Mouse (Mus musculus): ENCODE data around the gene Nus1. TPM values are rescaled to one million over a fixed set of nuclear protein-coding genes. Genes with fewer than 3 reads are reported as not detected.

The Nus1 gene
- polyA plus RNA-seq (2016; fragmentation: Nextera tagmentation; extraction: Ambion mirVana) = 17.0 and 17.2 TPM in 2 replicates

- no peaks in the 10 kb centered on the region for H3K36me3 ChIP-seq
- peak within 1 kb of the TSS; percentile 72 for H3K27ac ChIP-seq
- H3K4me2 ChIP-seq (replicated peaks) = peak within 1 kb of the TSS; percentile 60
- under 1% methylated on average over 79 of the region's 79 CpGs for WGBS
- H3K4me3 ChIP-seq = peak within 1 kb of the TSS; percentile 84
- peaks cover 11% of the 10 kb centered on the region for H3K4me1 ChIP-seq
- no peaks in the 10 kb centered on the region for H3K9me3 ChIP-seq
- H3K27me3 ChIP-seq (replicated peaks) = no peaks in the 10 kb centered on the region
- peak; percentile 98 for ATAC-seq (ENCODE audit: low FRiP score, low read depth)
- H3K9ac ChIP-seq = peak within 1 kb of the TSS; percentile 87
These were observed at the start of gene Nus1 for GRCm38 (mm10) chr10:52417299-52417997. TSS of gene Nus1 (plus strand) at chr10:52417547.

DNA sequence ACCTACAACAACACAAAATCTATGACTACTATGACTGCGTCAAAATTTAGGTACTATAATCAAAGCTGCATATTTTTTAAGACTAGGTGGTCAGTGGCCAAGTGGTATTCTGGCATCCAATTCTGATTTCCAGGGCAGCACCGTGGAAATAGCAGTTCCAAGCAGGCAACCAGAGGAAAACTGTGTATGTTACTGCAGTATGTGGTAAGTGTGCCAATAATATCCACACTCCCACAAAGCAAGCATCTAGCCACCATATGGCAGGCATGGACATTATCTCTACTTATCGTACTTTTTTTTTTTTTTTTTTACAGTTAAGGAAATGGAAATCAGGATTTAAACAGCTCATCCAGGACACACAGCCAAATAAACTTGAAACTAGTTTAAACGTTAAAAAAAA lies 49.0 kb upstream of the Nus1 start:
- no peaks in the 10 kb centered on the region for H3K36me3 ChIP-seq
- no peaks in the 10 kb centered on the region for H3K9me3 ChIP-seq
- H3K4me1 ChIP-seq = no peaks in the 10 kb centered on the region
- H3K27me3 ChIP-seq (replicated peaks) = no peaks in the 10 kb centered on the region
- no peak overlapping the region for H3K4me3 ChIP-seq
- WGBS = 92% methylated on average over 4 of the region's 4 CpGs
- no peak overlapping the region for H3K27ac ChIP-seq
- H3K4me2 ChIP-seq (replicated peaks) = no peak overlapping the region
- no peak overlapping the region for H3K9ac ChIP-seq
- no peak for ATAC-seq (ENCODE audit: low FRiP score, low read depth)

- ATAC-seq (ENCODE audit: low FRiP score, low read depth) = no peak
- WGBS = 80% methylated on average over 4 of the region's 4 CpGs
- no peak overlapping the region for H3K9ac ChIP-seq
- no peaks in the 10 kb centered on the region for H3K4me1 ChIP-seq
- H3K4me3 ChIP-seq = no peak overlapping the region
- no peaks in the 10 kb centered on the region for H3K9me3 ChIP-seq
- H3K36me3 ChIP-seq = no peaks in the 10 kb centered on the region
- no peaks in the 10 kb centered on the region for H3K27me3 ChIP-seq (replicated peaks)
- no peak overlapping the region for H3K27ac ChIP-seq
- H3K4me2 ChIP-seq (replicated peaks) = no peak overlapping the region
These were observed 43.5 kb upstream of the Nus1 start for GRCm38 (mm10) chr10:52373834-52374233.

GRCm38 (mm10) chr10:52374651-52375050 lies 42.7 kb upstream of the Nus1 start:
- no peak for ATAC-seq (ENCODE audit: low FRiP score, low read depth)
- H3K4me2 ChIP-seq (replicated peaks) = no peak overlapping the region
- H3K4me1 ChIP-seq = peaks cover 5% of the 10 kb centered on the region; the same call in 1 of the 2 replicates
- no peaks in the 10 kb centered on the region for H3K36me3 ChIP-seq
- H3K27ac ChIP-seq = no peak overlapping the region
- H3K9ac ChIP-seq = no peak overlapping the region
- no peaks in the 10 kb centered on the region for H3K27me3 ChIP-seq (replicated peaks)
- no peaks in the 10 kb centered on the region for H3K9me3 ChIP-seq
- H3K4me3 ChIP-seq = no peak overlapping the region

GRCm38 (mm10) chr10:52376422-52376821 lies 40.9 kb upstream of the Nus1 start:
- 96% methylated on average over 2 of the region's 2 CpGs for WGBS

DNA sequence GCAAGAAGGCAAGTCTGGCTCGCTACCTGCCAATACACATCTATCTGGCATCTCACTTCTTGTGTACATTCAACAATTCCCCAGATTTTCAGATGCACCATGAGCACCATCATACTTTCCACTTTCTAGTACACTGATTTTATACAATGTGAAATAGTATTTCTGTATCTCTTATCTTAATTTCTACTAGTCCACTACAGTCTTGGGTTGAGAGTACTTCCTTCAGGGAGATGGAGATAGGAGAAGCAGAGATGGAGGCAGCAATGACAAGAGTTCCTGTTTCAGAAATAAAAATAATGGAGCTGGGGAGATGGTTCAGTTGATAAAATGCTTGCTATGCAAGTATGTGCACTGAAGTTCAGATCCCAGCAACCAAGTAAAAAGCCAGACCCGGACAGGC lies 39.5 kb upstream of the Nus1 start:
- ATAC-seq (ENCODE audit: low FRiP score, low read depth) = no peak
- Histone ChIP-seq H3K9ac (no peak overlapping the region), H3K4me2 (replicated peaks) (no peak overlapping the region), H3K27ac (no peak overlapping the region), H3K4me3 (no peak overlapping the region), H3K4me1 (peaks cover 8% of the 10 kb centered on the region), H3K36me3 (no peaks in the 10 kb centered on the region), H3K9me3 (no peaks in the 10 kb centered on the region), H3K27me3 (replicated peaks) (no peaks in the 10 kb centered on the region)
- 98% methylated on average over 2 of the region's 2 CpGs for WGBS

More at GRCm38 (mm10) chr10:52376422-52376821, 40.9 kb upstream of the Nus1 start:
- Histone ChIP-seq H3K36me3 (no peaks in the 10 kb centered on the region), H3K4me2 (replicated peaks) (no peak overlapping the region), H3K4me1 (peaks cover 5% of the 10 kb centered on the region; the same call in 1 of the 2 replicates), H3K9ac (no peak overlapping the region), H3K4me3 (no peak overlapping the region), H3K9me3 (no peaks in the 10 kb centered on the region), H3K27me3 (replicated peaks) (no peaks in the 10 kb centered on the region), H3K27ac (no peak overlapping the region)
- ATAC-seq (ENCODE audit: low FRiP score, low read depth) = no peak

GRCm38 (mm10) chr10:52381321-52381801 lies 36.0 kb upstream of the Nus1 start:
- Histone ChIP-seq H3K36me3 (no peaks in the 10 kb centered on the region), H3K27ac (peak overlapping the region; percentile 91), H3K4me3 (peak overlapping the region; percentile 90), H3K9ac (peak overlapping the region; percentile 89), H3K4me2 (replicated peaks) (peak overlapping the region; percentile 71), H3K27me3 (replicated peaks) (no peaks in the 10 kb centered on the region), H3K9me3 (no peaks in the 10 kb centered on the region), H3K4me1 (peaks cover 10% of the 10 kb centered on the region)
- under 1% methylated on average over 19 of the region's 19 CpGs for WGBS
- ATAC-seq (ENCODE audit: low FRiP score, low read depth) = peak; percentile 67

DNA sequence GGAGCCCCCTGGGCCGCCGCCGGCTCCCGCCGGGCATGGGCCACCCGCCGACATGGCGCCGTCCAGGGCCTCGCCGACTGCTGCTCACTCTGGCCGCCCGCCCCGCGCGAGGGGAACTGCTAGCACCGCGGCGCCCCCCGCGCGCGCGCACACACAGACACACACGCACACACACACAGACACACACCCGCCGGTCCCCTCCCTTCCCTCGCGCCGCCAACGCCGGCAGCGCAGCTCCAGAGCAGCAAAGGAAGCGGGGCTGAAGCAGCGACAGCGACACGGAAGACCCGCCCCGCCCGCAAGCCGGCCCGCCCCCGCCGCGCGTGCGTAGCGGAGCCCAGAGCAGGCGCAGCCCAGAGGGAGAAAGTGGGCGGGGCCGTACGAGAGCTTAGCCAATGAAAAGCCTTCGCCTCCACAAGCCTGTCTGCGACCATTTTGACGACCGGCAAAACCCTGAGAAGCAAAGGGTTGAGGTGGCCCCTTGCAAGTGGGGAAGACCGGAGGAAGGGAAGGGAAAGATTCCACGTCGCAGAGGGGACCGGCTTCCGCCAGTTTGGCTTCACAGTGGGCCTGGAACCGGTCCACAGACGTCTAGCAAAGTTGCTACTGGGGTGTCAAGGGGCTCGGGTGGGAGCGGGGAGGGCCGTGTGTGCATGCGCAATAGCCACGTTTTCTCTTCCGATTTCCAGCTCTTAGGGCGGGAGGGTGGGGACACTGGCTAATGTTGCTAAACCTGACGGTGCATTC lies 35.3 kb upstream of the Nus1 start, which contains the start of gene Gopc:
Gene Gopc (minus strand): TSS at position 280 of the 747 bp plus-strand sequence.
- H3K4me3 ChIP-seq = peak within 1 kb of the TSS; percentile 90
- H3K27ac ChIP-seq = peak within 1 kb of the TSS; percentile 91
- H3K9me3 ChIP-seq = no peaks in the 10 kb centered on the region
- H3K9ac ChIP-seq = peak within 1 kb of the TSS; percentile 89
- no peaks in the 10 kb centered on the region for H3K36me3 ChIP-seq
- H3K27me3 ChIP-seq (replicated peaks) = no peaks in the 10 kb centered on the region
- peak within 1 kb of the TSS; percentile 71 for H3K4me2 ChIP-seq (replicated peaks)
- peaks cover 10% of the 10 kb centered on the region for H3K4me1 ChIP-seq
- WGBS = 1% methylated on average over 70 of the region's 71 CpGs
- peak; percentile 97 for ATAC-seq (ENCODE audit: low FRiP score, low read depth)

DNA sequence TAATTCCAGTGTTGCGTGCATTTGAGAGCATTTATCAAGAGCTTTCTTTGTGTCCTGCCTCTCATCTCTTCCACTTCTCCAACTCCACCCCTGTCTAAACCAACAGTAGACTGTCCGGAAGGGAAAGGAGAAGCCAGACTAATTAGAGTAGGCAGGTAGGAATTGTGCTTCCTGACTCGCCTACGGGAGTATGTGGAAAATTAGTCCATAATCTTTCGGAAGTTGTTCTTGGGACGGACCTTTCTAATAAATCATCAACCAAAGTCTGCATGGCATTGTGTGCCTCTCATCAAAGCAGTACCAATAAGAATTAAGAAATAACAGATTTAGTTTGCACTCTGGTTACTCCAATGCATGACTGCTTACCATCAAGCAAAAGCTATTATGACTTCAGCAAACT lies 34.3 kb upstream of the Nus1 start:
- no peaks in the 10 kb centered on the region for H3K9me3 ChIP-seq
- ATAC-seq (ENCODE audit: low FRiP score, low read depth) = no peak
- H3K4me3 ChIP-seq = no peak overlapping the region
- no peak overlapping the region for H3K27ac ChIP-seq
- H3K9ac ChIP-seq = no peak overlapping the region
- H3K4me2 ChIP-seq (replicated peaks) = peak overlapping the region; percentile 71
- H3K4me1 ChIP-seq = peaks cover 10% of the 10 kb centered on the region
- H3K27me3 ChIP-seq (replicated peaks) = no peaks in the 10 kb centered on the region
- H3K36me3 ChIP-seq = no peaks in the 10 kb centered on the region
- WGBS = 83% methylated on average over 6 of the region's 6 CpGs

DNA sequence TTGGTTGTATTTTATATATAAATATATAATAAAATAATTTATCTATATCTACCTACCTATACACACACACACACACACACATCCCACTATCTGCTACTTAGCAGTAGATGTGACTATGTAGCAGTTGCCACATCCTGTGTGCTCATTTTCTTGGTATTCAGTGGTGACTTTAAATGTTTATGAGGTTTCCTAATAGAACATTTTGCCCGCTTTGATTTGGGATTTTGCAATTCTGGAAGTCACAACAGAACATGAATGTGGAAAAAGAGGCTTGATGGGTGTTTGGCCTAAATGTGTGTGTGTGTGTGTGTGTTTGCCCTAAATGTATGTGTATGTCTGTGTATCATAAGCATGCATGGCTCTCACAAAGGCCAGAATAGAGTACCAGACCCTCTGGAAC lies 33.8 kb upstream of the Nus1 start:
- H3K4me3 ChIP-seq = no peak overlapping the region
- ATAC-seq (ENCODE audit: low FRiP score, low read depth) = no peak
- H3K36me3 ChIP-seq = no peaks in the 10 kb centered on the region
- H3K27me3 ChIP-seq (replicated peaks) = no peaks in the 10 kb centered on the region
- no peak overlapping the region for H3K27ac ChIP-seq
- no peak overlapping the region for H3K9ac ChIP-seq
- H3K4me1 ChIP-seq = peaks cover 10% of the 10 kb centered on the region
- WGBS = 91% methylated on average over 1 of the region's 1 CpGs
- H3K9me3 ChIP-seq = no peaks in the 10 kb centered on the region
- no peak overlapping the region for H3K4me2 ChIP-seq (replicated peaks)

GRCm38 (mm10) chr10:52384823-52385610 lies 32.3 kb upstream of the Nus1 start:
- Histone ChIP-seq H3K4me1 (peaks cover 5% of the 10 kb centered on the region; the same call in 1 of the 2 replicates), H3K27ac (no peak overlapping the region), H3K9ac (no peak overlapping the region), H3K4me2 (replicated peaks) (no peak overlapping the region), H3K4me3 (no peak overlapping the region), H3K36me3 (no peaks in the 10 kb centered on the region), H3K9me3 (no peaks in the 10 kb centered on the region), H3K27me3 (replicated peaks) (no peaks in the 10 kb centered on the region)
- ATAC-seq (ENCODE audit: low FRiP score, low read depth) = no peak
- 34% methylated on average over 8 of the region's 8 CpGs for WGBS

DNA sequence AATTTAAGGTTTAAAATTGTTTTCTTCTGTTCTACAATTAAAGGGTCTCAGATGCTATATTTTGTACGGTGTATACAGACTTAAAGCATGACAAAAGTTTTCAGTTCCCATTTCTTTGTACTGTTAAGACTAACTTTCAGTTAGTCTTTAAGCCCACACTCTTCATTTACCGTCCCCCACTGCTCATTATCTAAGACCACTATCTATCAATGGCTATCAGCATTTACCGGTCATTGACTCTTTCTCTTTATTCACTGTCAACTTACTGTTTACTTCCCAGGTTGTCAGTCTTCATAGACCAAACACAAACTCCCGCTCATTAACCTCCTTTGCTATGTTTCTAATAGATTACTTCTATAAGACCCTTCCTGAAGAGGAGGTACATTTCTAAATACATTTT lies 30.2 kb upstream of the Nus1 start:
- H3K4me3 ChIP-seq = no peak overlapping the region
- H3K27ac ChIP-seq = no peak overlapping the region
- no peak for ATAC-seq (ENCODE audit: low FRiP score, low read depth)
- no peaks in the 10 kb centered on the region for H3K27me3 ChIP-seq (replicated peaks)
- H3K9me3 ChIP-seq = no peaks in the 10 kb centered on the region
- 79% methylated on average over 4 of the region's 4 CpGs for WGBS
- H3K4me2 ChIP-seq (replicated peaks) = no peak overlapping the region
- peaks cover 5% of the 10 kb centered on the region; the same call in 1 of the 2 replicates for H3K4me1 ChIP-seq
- H3K9ac ChIP-seq = no peak overlapping the region
- H3K36me3 ChIP-seq = no peaks in the 10 kb centered on the region
